Mouse (Mus musculus): ENCODE data around the gene Spin1. TPM values are rescaled to one million over a fixed set of nuclear protein-coding genes. Genes with fewer than 3 reads are reported as not detected.

The Spin1 gene
- polyA plus RNA-seq, 1 experiment: 11.7 TPM

- H3K36me3 ChIP-seq (ENCODE audit: control insufficient read depth, insufficient read depth, low read length): no peaks in the 10 kb centered on the region
- TF ChIP-seq CTCF (IDR thresholded peaks at IDR 0.05; ENCODE audit: extremely low read depth, insufficient read length, insufficient replicate concordance, low read depth, low read length) (no peak), POLR2A (IDR thresholded peaks at IDR 0.05; ENCODE audit: low read depth, low read length) (no peak)
- 94% methylated on average over 11 of the region's 11 CpGs for WGBS
- no peak overlapping the region for H3K4me3 ChIP-seq (ENCODE audit: low read depth, low read length)
- no peaks in the 10 kb centered on the region; the same call in 1 of the 2 replicates for H3K4me1 ChIP-seq (ENCODE audit: control insufficient read depth, insufficient read depth, insufficient read length, low read length)
- no peak overlapping the region for H3K27ac ChIP-seq (ENCODE audit: insufficient read depth, low read depth, low read length)
- no peaks in the 10 kb centered on the region for H3K27me3 ChIP-seq (ENCODE audit: control insufficient read depth, insufficient read depth, low read length)
These were observed 14.7 kb upstream of the Spin1 start for GRCm38 (mm10) chr13:51085941-51086340.

- TF ChIP-seq POLR2A (IDR thresholded peaks at IDR 0.05; ENCODE audit: low read depth, low read length) (no peak), CTCF (IDR thresholded peaks at IDR 0.05; ENCODE audit: extremely low read depth, insufficient read length, insufficient replicate concordance, low read depth, low read length) (no peak)
- Histone ChIP-seq H3K4me3 (ENCODE audit: low read depth, low read length) (no peak overlapping the region), H3K27ac (ENCODE audit: insufficient read depth, low read depth, low read length) (no peak overlapping the region), H3K36me3 (ENCODE audit: control insufficient read depth, insufficient read depth, low read length) (no peaks in the 10 kb centered on the region), H3K27me3 (ENCODE audit: control insufficient read depth, insufficient read depth, low read length) (no peaks in the 10 kb centered on the region), H3K4me1 (ENCODE audit: control insufficient read depth, insufficient read depth, insufficient read length, low read length) (no peaks in the 10 kb centered on the region; the same call in 1 of the 2 replicates)
- 90% methylated on average over 4 of the region's 4 CpGs for WGBS
These were observed 13.4 kb upstream of the Spin1 start for GRCm38 (mm10) chr13:51087253-51087652.

GRCm38 (mm10) chr13:51088207-51088606, 12.5 kb upstream of the Spin1 start:
- WGBS: 63% methylated on average over 4 of the region's 4 CpGs
- H3K27me3 ChIP-seq (ENCODE audit: control insufficient read depth, insufficient read depth, low read length): no peaks in the 10 kb centered on the region

GRCm38 (mm10) chr13:51089058-51089457, 11.6 kb upstream of the Spin1 start:
- Histone ChIP-seq H3K4me1 (ENCODE audit: control insufficient read depth, insufficient read depth, insufficient read length, low read length) (no peaks in the 10 kb centered on the region; the same call in 1 of the 2 replicates), H3K27me3 (ENCODE audit: control insufficient read depth, insufficient read depth, low read length) (no peaks in the 10 kb centered on the region), H3K27ac (ENCODE audit: insufficient read depth, low read depth, low read length) (no peak overlapping the region), H3K36me3 (ENCODE audit: control insufficient read depth, insufficient read depth, low read length) (no peaks in the 10 kb centered on the region), H3K4me3 (ENCODE audit: low read depth, low read length) (no peak overlapping the region)
- 46% methylated on average over 4 of the region's 4 CpGs for WGBS
- TF ChIP-seq CTCF (IDR thresholded peaks at IDR 0.05; ENCODE audit: extremely low read depth, insufficient read length, insufficient replicate concordance, low read depth, low read length) (no peak), POLR2A (IDR thresholded peaks at IDR 0.05; ENCODE audit: low read depth, low read length) (no peak)

More at GRCm38 (mm10) chr13:51088207-51088606, 12.5 kb upstream of the Spin1 start:
- TF ChIP-seq POLR2A (IDR thresholded peaks at IDR 0.05; ENCODE audit: low read depth, low read length) (no peak), CTCF (IDR thresholded peaks at IDR 0.05; ENCODE audit: extremely low read depth, insufficient read length, insufficient replicate concordance, low read depth, low read length) (no peak)
- no peaks in the 10 kb centered on the region; the same call in 1 of the 2 replicates for H3K4me1 ChIP-seq (ENCODE audit: control insufficient read depth, insufficient read depth, insufficient read length, low read length)
- H3K4me3 ChIP-seq (ENCODE audit: low read depth, low read length): no peak overlapping the region
- H3K27ac ChIP-seq (ENCODE audit: insufficient read depth, low read depth, low read length): no peak overlapping the region
- H3K36me3 ChIP-seq (ENCODE audit: control insufficient read depth, insufficient read depth, low read length): no peaks in the 10 kb centered on the region

GRCm38 (mm10) chr13:51090105-51090661, 10.5 kb upstream of the Spin1 start:
- Histone ChIP-seq H3K4me1 (ENCODE audit: control insufficient read depth, insufficient read depth, insufficient read length, low read length) (peaks cover 9% of the 10 kb centered on the region; the same call in 1 of the 2 replicates), H3K27ac (ENCODE audit: insufficient read depth, low read depth, low read length) (no peak overlapping the region), H3K27me3 (ENCODE audit: control insufficient read depth, insufficient read depth, low read length) (no peaks in the 10 kb centered on the region), H3K36me3 (ENCODE audit: control insufficient read depth, insufficient read depth, low read length) (no peaks in the 10 kb centered on the region), H3K4me3 (ENCODE audit: low read depth, low read length) (no peak overlapping the region)
- 18% methylated on average over 5 of the region's 5 CpGs for WGBS
- TF ChIP-seq CTCF (IDR thresholded peaks at IDR 0.05; ENCODE audit: extremely low read depth, insufficient read length, insufficient replicate concordance, low read depth, low read length): no peak
- TF ChIP-seq POLR2A (IDR thresholded peaks at IDR 0.05; ENCODE audit: low read depth, low read length): no peak

GRCm38 (mm10) chr13:51093430-51093829, 7.2 kb upstream of the Spin1 start:
- no peak for TF ChIP-seq CTCF (IDR thresholded peaks at IDR 0.05; ENCODE audit: extremely low read depth, insufficient read length, insufficient replicate concordance, low read depth, low read length)
- no peak for TF ChIP-seq POLR2A (IDR thresholded peaks at IDR 0.05; ENCODE audit: low read depth, low read length)
- WGBS: 89% methylated on average over 5 of the region's 5 CpGs
- Histone ChIP-seq H3K4me3 (ENCODE audit: low read depth, low read length) (no peak overlapping the region), H3K27ac (ENCODE audit: insufficient read depth, low read depth, low read length) (no peak overlapping the region), H3K36me3 (ENCODE audit: control insufficient read depth, insufficient read depth, low read length) (no peaks in the 10 kb centered on the region), H3K27me3 (ENCODE audit: control insufficient read depth, insufficient read depth, low read length) (no peaks in the 10 kb centered on the region), H3K4me1 (ENCODE audit: control insufficient read depth, insufficient read depth, insufficient read length, low read length) (peaks cover 16% of the 10 kb centered on the region; the same call in 1 of the 2 replicates)

- H3K27me3 ChIP-seq (ENCODE audit: control insufficient read depth, insufficient read depth, low read length): no peaks in the 10 kb centered on the region
- no peaks in the 10 kb centered on the region for H3K36me3 ChIP-seq (ENCODE audit: control insufficient read depth, insufficient read depth, low read length)
- H3K4me1 ChIP-seq (ENCODE audit: control insufficient read depth, insufficient read depth, insufficient read length, low read length): peaks cover 20% of the 10 kb centered on the region; the same call in 1 of the 2 replicates
- H3K27ac ChIP-seq (ENCODE audit: insufficient read depth, low read depth, low read length): peak overlapping the region; percentile 59
- H3K4me3 ChIP-seq (ENCODE audit: low read depth, low read length): no peak overlapping the region
- TF ChIP-seq CTCF (IDR thresholded peaks at IDR 0.05; ENCODE audit: extremely low read depth, insufficient read length, insufficient replicate concordance, low read depth, low read length) (no peak), POLR2A (IDR thresholded peaks at IDR 0.05; ENCODE audit: low read depth, low read length) (no peak)
- 34% methylated on average over 16 of the region's 16 CpGs for WGBS
These were observed 6.1 kb upstream of the Spin1 start for GRCm38 (mm10) chr13:51094323-51095195.

Measured in small intestine, adult 2 months (tissue).